Mouse (Mus musculus): ENCODE data around the gene Rab8a.
"Not testable (repeated sequence)": the region's sequence is repeated elsewhere in the genome, so short reads cannot be mapped to it uniquely, and the experiment has no call there.

Rab8a gene

DNA sequence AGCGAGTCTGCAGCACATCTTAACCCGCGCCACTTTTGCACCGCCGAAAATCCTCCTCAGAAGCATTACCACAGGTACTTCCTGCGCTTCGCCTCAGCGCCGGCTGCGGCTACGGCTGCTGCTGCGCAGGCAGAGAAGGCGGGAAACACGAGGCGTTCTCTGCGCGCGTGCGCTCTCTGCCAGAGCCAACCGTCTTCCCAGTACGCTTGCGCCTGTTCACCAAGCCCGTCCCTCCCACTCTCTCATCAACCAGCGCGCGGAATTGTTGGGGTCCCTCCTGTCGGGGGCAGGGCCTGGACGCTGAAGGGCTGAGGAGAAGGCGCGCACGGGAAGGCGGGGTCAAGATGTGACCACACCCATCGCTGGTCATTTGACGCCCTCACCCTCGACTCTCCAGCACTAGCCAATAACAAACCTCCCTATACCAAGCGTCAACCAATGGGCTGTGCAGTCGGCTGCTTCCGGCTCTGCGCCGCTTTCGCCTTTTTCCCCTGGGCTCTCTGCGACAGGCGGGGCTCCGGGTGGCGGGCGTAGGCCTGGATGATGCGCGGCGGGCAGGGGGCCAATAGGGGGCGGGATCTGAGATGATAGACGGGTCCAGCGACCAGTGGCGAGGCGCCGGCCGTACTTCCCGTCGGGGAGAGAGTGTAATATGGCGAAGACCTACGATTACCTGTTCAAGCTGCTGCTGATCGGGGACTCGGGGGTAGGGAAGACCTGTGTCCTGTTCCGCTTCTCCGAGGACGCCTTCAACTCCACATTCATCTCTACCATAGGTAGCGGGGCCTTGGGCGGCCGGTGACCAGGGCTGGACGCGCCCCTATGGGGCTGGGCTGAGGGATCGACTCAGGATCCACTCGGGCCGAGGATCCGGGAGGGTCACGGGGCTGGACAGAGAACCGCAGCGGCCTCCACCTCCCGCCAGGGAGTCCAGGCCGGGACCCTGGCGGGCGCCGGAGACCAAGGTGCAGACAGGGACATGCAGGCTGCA lies at the start of gene Rab8a:
TSS of gene Rab8a (plus strand) at position 494 of the 991 bp plus-strand sequence.
- peak; percentile 100 for DNase-seq

DNA sequence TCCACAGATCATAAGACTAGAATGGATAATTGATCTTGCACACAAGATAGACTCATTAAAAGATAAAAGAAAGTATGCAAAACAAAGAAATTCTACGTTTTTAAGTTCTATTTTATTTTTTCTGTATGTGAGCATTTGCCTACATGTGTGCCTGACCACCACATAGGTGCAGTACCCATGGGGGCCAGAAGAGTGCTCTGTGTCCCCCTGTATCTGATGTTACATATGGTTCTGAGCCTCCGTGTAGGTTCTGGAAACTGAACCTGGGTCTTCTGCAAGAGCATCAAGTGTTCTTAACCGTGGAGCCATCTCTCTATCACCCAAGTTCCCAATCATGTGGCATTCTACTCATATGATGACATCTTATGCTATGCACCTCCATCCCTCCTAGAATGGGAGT lies 48.5 kb upstream of the Rab8a start:
- no peak for DNase-seq

DNA sequence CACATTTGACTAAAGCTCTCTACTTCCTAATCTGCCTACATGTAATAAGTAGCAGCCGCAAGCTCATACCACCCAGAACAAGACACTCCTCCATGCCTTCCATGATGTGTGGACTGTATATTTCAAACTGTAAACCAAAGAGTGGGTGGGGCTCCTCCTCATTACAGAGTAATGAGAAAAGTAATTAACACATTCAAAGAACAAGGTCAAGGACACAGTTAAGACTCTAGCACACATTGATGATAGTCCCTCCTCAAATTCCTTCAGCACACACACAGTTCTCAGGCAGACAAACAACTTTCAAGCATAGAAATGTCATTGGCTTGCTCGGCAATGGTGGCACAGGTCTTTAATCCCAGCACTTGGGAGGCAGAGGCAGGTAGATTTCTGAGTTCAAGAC lies 45.8 kb upstream of the Rab8a start:
- no peak for DNase-seq

DNA sequence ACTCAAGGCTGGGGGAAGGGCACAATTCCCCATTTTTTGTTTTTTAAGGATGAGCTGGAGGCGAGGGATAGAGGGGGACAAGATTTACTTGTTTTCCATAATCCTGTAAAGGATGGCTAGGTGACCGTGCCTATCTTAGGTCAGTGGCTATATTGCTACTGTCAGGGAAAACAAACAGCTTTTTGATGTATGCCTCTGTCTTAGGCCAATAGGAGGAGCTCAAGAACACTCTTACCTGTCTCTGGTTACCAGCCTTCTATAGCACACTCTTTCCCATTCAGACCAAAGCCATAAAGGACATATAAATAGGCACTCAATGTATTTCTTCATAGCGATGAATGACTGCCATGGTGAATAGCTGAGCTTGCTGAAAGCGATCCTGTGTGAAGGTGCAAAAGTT lies 42.4 kb upstream of the Rab8a start:
- no peak for DNase-seq

DNA sequence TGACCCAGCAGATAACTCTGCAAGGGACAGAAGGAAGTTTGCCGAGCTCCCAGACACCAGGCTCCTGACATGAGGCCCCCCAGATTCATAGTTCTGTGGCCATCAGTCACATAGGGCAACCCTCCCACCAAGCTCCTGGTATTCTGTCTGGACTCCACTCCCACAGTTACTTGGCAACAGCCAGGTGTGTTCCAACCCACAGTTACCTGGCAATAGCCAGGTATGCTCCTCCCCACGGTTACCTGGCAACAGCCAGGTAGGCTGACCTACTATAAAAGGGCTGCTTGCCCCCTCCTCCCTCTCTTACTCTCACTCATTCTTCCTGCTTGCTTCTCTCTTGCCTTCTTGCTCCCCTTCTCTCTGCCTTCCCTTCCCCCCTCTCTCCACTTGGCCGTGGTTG lies 39.5 kb upstream of the Rab8a start:
- DNase-seq, result not testable (repeated sequence)

DNA sequence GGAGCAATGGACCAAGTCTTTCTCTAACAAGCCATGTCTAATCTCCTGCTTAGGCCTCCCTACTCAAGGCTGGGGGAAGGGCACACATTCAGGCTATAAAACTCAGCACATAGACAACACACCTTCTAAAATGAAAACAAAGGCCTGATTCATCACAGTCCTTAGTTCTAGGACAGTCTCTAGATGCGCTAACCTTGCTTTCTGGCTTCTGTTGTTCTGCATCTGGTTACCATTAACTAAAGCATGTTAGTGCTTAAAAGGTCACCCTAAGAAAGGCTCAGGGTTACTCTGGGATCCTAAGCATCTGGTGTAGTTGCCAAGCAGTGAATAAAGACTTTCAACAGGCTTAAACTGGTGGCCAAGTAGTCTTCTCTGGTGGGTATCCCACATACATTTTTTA lies 39.0 kb upstream of the Rab8a start:
- no peak for DNase-seq

DNA sequence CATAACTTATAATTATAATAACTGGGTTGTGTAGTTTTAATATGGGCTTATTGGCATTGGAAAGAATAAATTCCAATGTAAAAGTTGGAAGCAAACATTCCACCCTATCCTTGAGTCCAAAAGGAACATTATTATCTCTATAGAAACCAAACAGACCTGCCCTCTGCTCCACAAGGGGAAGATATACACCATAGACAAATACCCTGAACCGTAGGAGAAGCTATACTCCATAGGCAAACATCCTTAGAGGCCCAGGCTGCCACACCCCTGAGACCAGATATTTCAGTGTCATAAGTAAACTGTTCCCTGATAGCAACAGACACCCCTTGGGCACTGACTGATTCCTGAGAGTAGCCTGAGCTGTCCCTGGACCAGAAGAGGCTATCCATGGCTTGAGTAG lies 33.2 kb upstream of the Rab8a start:
- DNase-seq, result no peak

DNA sequence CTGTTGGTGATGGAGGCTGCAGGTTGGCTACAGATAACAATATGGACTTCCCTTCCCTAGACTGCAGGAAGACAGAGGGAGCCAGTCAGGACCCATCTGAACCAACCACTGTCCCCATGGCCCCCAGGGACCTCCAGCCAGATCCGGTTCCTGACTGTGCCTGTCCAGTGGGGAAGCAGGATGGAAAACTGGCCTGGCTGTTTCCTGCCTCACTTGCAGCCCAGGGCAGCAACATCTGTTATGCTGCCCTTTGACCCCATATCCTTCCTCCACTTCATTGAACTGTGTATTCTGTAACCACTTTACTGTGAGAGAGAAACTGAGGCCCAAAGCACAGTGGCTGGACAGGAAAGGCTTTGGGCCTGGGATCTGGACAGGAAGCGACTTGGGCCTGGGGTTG lies 29.7 kb upstream of the Rab8a start:
- no peak for DNase-seq

DNA sequence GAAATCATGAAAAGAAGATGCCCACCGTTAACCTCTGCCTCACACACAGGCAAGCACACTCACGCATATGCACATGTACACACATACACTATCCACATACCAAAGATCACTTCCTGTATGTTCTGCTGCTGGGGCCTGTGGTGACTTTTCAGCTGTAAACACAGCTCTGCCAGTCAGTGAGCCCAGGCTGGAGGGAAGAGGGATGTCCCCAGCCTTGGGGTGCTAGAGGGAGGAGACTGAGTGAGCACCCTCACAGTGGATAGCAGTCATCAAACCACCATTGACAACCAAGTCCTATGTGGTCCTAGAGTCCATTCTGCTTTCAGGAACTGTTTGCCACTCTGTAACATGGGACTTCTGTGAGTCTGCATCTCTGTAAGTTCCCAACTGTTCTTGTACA lies 29.1 kb upstream of the Rab8a start:
- no peak for DNase-seq

DNA sequence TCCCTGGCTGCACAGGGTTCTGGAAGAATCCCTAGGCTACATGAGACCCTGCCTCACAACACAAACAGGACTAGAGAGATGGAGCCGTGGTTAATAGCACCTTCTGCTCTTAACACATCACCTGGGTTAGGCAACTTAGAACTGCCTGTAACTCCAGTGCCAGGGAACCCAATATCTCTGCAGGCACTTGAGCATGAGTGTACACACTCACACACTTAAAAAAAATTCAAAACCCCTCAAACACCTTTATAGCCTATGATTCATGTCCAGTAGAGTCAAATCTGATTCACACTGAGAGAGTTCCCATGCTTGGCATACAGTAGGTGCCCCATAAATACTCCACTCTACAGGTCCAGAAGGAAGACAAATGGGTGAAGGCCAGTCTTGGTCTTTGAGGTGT lies 28.6 kb upstream of the Rab8a start:
- no peak for DNase-seq

DNA sequence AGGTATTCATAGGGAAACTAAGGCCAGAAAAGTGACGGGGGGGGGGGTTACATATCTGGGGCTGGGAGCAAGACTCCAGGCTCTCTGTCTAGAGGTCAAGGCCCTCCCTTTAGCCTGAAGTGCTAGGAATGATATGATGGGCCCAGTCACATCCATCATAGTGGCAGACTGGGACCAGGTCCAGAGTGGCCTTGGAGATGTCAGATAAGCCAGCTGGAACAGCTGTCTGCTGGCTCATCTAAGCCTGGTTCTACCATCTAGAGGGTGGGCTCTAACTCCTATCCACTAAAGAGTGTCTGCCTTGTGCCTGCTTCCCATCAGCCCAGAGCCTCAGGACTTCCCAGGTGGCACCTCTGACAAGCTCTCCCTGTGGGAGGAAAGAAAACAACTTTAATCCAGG lies 28.1 kb upstream of the Rab8a start:
- DNase-seq, result no peak

DNA sequence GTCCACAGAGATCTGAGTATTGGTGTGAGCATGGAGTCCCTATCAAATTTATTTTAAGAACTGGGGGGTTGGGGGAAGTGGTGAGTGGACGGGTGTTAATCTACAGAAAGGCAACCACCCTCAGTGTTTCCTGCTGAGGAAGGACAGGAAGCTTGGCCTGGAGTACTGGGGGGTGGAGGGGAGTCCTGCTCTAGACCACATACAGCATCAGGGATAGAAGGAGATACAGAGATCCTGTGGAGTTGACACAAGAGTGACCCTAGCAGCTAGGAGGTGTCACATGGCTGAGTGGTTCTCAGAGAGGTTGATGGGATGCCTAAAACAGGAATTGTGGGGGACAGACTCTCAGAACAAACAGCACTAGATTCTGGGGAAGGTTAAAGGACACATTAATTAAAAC lies 27.5 kb upstream of the Rab8a start:
- DNase-seq, result no peak

DNA sequence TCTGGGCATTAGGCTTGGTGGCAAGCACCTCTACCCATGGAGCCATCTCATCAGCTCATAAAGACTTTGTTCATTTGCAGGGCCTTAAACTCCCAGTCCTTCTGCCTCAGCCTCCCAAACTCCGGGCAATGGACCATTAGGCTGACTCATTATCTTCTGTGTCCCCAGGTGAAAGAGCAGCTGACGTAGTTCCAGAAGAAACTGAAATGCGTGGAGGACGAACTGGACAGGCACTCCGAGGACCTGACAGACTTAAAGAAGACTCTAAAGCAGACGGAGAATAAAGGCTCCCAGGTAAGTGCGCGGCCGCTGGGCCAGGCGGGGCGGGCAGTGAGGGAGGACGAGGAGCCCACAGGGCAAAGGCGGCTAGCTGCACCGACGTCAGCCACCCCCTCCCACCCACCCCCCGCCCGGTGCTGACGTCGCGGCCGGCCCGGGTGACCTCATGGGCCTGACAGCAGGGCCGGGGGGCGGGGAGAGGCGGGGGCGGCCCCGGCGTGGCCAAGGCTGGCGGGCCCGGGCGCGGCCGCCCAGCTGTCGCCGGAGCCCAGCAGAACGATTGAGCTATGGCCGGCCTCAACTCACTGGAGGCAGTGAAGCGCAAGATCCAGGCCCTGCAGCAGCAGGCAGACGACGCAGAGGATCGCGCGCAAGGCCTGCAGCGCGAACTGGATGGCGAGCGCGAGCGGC lies 26.1 kb upstream of the Rab8a start, which contains the start of gene Tpm4:
TSS of gene Tpm4 (plus strand) at position 220 of the 690 bp plus-strand sequence.
- DNase-seq, result no peak

DNA sequence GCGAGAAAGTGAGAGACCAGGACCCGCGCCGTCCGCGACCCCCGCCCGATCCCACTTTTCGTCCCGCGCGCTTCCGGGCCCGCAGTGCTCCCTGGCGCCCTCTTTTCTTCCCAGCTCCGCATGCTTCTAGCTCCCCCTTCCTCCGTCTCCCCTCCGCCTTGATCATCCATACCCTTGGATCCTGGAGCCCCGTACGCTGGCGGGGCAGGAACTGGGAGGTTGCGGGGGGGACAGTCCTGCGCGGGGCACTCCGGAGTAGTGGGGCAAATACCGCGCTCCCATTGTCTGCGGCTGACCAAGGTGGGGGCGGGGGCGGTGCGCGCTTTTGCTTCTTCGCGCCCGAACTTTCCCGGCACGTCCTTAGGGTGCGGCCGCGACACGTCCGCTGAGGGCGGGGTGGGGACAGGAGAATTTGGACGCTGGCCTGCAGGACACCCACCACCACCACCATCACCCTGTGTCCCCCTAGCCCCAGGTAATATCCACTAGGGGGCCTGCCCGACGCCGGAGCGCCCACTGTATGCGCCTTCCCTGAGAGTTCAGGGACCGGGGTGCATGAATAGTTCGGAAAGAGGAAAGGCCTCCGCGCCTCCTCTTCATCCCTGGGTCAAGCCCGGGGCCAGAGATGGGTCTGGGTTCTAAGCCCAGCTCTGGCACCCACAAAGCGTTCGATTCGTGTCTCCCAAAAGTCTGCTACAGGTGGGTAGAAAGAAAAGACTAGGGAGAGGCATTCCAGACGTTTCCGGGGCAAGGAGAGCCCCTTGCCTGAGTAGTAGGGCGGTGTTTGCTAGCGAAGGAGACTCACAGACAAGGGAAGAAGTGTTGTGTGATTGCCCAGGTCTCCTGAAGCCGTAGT lies 25.3 kb upstream of the Rab8a start:
- DNase-seq, result peak; percentile 53

DNA sequence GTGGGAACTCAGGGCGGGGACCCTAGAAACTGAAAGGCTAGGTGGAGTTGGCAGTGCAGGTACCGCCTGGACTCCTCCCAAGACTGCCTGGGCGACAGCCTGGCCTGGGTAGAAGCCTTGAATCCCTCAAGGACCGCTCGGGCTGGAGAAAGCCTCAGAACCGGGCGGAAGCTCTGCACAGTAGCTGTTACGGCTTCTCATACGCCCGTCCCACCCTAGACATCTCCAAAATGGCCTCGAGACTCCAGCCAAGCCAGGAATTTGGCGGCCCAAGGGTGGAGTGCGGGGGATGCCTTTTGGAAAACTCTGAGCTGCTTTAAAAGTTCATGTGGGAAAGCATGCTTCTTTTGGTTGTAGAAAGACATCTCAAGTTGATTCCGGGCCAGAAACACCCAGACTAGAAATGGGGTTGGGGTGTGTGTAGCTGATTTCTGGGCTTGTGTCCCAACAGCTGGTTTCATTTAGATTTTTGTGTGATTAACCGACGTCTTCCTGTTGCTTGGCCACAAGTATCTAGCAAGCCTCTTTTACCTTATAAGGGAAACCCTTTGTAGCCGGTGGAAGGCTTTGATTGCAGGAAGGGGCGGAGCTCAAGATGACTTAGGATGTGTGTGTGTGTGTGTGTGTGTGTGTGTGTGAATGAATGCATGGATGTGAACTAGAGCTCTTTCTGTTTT lies 24.6 kb upstream of the Rab8a start:
- DNase-seq, result peak; percentile 38

DNA sequence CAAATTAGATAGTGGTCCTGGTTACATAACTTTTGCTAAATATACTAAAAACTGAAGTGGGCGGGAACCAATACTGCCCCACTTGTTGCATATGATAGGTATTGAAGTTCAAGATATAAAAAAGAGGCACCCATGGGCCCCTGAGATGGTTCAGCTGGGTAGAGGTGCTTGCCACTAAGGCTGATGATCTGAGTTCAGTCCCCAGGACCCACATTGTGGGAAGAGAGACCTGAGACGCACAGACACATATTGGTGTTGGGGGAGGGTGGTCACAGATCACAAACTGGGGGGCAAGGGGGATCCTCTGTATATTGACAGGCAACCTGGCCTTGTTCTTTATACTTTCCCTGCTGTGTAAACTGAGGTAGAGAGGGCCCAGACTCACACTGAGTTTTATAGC lies 23.6 kb upstream of the Rab8a start:
- DNase-seq, result no peak

DNA sequence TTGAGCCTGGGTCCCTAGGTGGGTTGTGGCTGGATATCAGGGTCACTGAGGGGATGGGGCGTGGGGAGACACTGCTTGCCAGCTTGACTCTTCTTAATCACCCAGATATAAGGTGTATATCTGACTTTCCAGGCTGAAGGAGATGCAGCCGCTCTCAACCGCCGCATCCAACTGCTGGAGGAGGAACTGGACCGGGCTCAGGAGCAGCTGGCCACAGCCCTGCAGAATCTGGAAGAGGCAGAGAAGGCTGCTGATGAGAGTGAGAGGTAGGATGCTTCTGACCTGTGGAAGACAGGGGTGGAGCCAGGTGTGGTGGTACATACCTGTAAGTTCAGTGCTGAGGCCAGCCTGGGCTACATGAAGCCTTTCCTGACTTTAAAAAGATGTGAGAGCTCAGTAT lies 22.5 kb upstream of the Rab8a start:
- no peak for DNase-seq

DNA sequence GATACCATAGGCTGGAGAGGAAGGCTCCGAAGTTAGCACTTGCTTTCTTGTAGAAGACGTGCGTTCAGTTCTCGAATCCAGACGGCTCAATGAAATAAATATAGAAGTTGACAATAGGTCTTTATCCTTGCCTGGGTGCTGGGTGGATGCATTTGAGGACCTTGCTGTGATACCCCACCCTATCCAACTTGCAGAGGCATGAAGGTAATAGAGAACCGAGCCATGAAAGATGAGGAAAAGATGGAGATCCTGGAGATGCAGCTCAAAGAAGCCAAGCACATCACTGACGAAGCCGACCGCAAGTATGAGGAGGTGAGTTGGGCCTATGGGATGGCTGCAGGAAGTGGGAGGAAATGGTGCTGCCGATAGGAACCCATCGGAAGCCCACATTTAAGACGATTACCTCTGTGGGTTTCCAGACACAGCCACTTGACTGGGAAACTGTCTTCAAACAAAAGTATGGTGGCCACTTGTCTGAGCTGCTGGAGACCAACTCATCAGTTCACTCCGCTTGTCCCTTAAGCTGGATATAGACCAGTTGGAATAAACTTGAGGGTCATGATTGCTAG lies 17.7 kb upstream of the Rab8a start:
- no peak for DNase-seq

DNA sequence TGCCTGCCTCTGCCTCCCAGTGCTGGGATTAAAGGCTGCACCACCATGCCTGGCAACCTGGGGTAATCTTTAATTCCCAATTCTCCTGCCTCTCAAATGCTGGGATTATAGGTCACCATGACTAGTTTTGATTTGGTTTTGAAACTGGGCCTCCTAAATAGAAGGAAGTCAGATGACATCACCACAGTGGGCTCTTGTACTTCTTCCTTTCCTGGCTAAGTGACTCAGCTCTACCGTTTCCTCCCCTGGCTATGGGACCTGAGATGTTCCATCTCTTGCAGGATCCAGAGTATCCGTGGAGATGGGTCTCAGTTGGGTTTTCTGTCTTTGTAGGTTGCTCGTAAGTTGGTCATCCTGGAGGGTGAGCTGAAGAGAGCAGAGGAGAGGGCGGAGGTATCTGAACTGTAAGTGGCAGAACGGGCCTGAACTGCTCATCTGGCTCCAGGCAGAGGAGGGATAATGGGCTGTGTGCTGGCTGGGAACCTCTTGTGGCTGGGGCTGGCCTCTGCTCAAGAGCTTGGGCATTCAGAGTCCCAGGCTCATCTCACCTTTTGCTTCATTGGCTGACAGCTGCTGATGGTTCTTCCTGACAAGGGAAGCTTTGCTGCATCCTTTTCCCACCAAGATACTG lies 16.5 kb upstream of the Rab8a start:
- DNase-seq, result no peak

DNA sequence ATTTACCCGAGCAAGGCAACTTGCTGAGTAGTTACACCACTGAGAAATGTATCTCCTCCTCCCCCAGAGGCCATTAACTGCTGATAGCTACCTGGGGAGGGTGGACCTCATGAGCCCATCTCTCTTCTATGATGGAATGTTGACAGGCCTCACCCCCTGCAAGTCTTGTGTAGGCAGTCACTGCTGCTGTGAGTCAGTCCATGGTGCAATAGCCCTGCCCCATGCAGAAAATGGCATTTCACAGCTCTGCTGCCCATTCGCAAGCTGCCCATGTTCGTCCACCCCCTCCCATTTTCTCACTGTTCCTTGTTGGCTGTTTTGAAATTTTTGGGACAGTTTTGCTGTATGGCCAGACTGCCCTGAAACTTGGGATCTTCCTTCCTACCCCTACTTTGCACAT lies 15.5 kb upstream of the Rab8a start:
- no peak for DNase-seq

DNA sequence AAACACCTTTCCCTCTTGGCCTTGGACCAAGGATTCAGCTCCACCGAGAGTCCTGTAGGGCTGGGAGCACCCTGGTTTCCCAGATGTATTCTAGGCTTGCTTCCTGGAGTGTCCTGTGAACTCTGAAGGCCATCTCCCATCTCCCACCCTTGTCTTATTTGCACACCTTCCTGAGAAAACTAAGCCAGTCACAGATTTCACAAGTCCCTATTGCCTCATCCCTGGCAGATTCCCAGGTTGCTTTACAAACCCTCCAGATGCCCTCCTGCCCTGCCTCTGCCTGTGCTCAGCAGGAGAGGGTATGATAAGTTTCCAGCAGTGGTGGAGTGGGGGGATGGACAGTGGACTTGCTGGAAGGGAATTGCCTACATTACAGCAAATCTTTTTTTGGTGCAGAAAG lies 14.9 kb upstream of the Rab8a start:
- no peak for DNase-seq

DNA sequence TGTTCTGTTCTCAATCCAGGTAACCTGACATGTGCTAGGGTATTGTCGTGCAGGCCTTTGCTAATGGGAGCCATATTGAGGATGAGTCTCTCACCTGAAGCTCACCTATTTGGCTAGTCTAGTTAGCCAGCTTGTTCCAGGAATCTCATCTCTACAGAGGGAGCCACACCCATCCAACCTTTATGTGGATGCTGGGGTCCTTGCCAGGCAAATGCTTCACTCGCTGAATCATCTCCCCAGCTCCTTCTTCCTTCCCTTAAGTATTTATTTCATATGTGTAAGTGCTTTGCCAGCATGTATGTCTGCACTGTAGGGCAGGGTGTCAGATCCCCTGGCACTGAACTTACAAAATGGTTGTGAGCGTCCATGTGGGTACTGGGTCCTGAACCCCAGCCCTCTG lies 14.4 kb upstream of the Rab8a start:
- no peak for DNase-seq

All from right cerebral cortex, postnatal 4 days (tissue).